Mouse (Mus musculus) forebrain, postnatal 0 days (tissue): ENCODE results near the gene D17H6S53E. TPM values are rescaled to one million over a fixed set of nuclear protein-coding genes. Genes with fewer than 3 reads are reported as not detected.

ENCODE experiments used
- ATAC-seq: fragments of 200-750 bp; cut with Nextera tagmentation; 2 replicates; pipeline ENCODE4 v1.8.0; 2017; ENCODE audit warnings: mild to moderate bottlenecking, moderate library complexity
- DNase-seq: peaks from one replicate; pipeline ENCODE4 v3.0.0-alpha.2; 2015
- H3K27ac ChIP-seq: fragments of 300-500 bp; sonication (generic); 2 replicates; pipeline ENCODE4 v1.5.1; 2014; ENCODE audit warnings: low read depth, mild to moderate bottlenecking, antibody characterized with exemption, low read length, moderate library complexity, mixed read lengths
- H3K27me3 ChIP-seq: fragments of 300-500 bp; sonication (generic); 2 replicates; pipeline ENCODE4 v1.6.1; 2014; ENCODE audit warnings: mild to moderate bottlenecking, low read length, mixed read lengths; ENCODE audit not compliant: insufficient read depth
- H3K36me3 ChIP-seq: fragments of 300-500 bp; sonication (generic); 2 replicates; pipeline ENCODE4 v1.6.1; 2014; ENCODE audit warnings: mild to moderate bottlenecking, moderate library complexity; ENCODE audit not compliant: insufficient read depth
- H3K4me1 ChIP-seq: fragments of 300-500 bp; sonication (generic); 2 replicates; pipeline ENCODE4 v1.6.1; 2014; ENCODE audit warnings: antibody characterized with exemption; ENCODE audit not compliant: insufficient read depth
- H3K4me2 ChIP-seq: fragments of 300-500 bp; sonication (generic); 2 replicates; pipeline ENCODE4 v1.6.1; 2014; ENCODE audit warnings: low read depth, mild to moderate bottlenecking, moderate library complexity
- H3K4me3 ChIP-seq: fragments of 300-500 bp; sonication (generic); 2 replicates; pipeline ENCODE4 v1.5.1; 2014; ENCODE audit warnings: low read depth, low read length, mixed read lengths
- H3K9ac ChIP-seq: fragments of 300-500 bp; sonication (generic); 2 replicates; pipeline ENCODE4 v1.6.1; 2014; ENCODE audit warnings: mild to moderate bottlenecking
- H3K9me3 ChIP-seq: fragments of 300-500 bp; sonication (generic); 2 replicates; pipeline ENCODE4 v1.6.1; 2016; ENCODE audit warnings: low read length
- CTCF ChIP-seq: sonication (generic); IDR thresholded peaks from 2 replicates; pipeline ENCODE4 v1.5.1; 2016; ENCODE audit warnings: antibody characterized with exemption, control low read depth, low read depth
- WGBS: fragments of 180-500 bp; shearing (Covaris S2); extraction: QIAGEN DNeasy Blood & Tissue Kit; methylation state at CpG from one replicate; pipeline ENCODE4 v1.1.7; 2014; 5-methylcytosine and 5-hydroxymethylcytosine counted together
- polyA plus RNA-seq: library from polyadenylated mRNA; unstranded; fragments of >200 nt; fragmentation: Nextera tagmentation; extraction: Ambion mirVana; gene quantifications from 2 replicates; pipeline ENCODE4 v1.2.1, GENCODE M21; 2015
- total RNA-seq: library from RNA; depleted of rRNA; stranded (reverse); fragments of >200 nt; gene quantifications from 2 replicates; pipeline ENCODE4 v1.2.3, GENCODE M21; 2014

The D17H6S53E gene
- total and polyA plus RNA-seq, 2 experiments from 2014 or later, result 8.0 to 15.3 TPM

- WGBS, result 88% methylated on average over 16 of the region's 16 CpGs
- no peak overlapping the region for H3K4me3 ChIP-seq
- ATAC-seq, result no peak
- no peaks in the 10 kb centered on the region for H3K9me3 ChIP-seq
- no peak for TF ChIP-seq CTCF
- H3K4me1 ChIP-seq, result 0 out of 2 replicates have a peak, but pooled peaks cover 2% of the 10 kb centered on the region
- H3K27ac ChIP-seq, result no peak overlapping the region
- H3K9ac ChIP-seq, result no peak overlapping the region
- H3K4me2 ChIP-seq, result no peak overlapping the region
- no peaks in the 10 kb centered on the region for H3K27me3 ChIP-seq
- no peak for DNase-seq
- no peaks in the 10 kb centered on the region for H3K36me3 ChIP-seq
Measured at GRCm38 (mm10) chr17:35082841-35083576, 43.2 kb upstream of the D17H6S53E start.

- no peak for ATAC-seq
- Histone ChIP-seq H3K9me3 (no peaks in the 10 kb centered on the region), H3K36me3 (no peaks in the 10 kb centered on the region), H3K27me3 (no peaks in the 10 kb centered on the region), H3K9ac (no peak overlapping the region), H3K4me3 (no peak overlapping the region), H3K4me2 (no peak overlapping the region), H3K27ac (no peak overlapping the region), H3K4me1 (no peaks in the 10 kb centered on the region)
- no peak for DNase-seq
- TF ChIP-seq CTCF, result no peak
- 82% methylated on average over 3 of the region's 3 CpGs for WGBS
Measured at GRCm38 (mm10) chr17:35083929-35084497, 42.2 kb upstream of the D17H6S53E start.

DNA sequence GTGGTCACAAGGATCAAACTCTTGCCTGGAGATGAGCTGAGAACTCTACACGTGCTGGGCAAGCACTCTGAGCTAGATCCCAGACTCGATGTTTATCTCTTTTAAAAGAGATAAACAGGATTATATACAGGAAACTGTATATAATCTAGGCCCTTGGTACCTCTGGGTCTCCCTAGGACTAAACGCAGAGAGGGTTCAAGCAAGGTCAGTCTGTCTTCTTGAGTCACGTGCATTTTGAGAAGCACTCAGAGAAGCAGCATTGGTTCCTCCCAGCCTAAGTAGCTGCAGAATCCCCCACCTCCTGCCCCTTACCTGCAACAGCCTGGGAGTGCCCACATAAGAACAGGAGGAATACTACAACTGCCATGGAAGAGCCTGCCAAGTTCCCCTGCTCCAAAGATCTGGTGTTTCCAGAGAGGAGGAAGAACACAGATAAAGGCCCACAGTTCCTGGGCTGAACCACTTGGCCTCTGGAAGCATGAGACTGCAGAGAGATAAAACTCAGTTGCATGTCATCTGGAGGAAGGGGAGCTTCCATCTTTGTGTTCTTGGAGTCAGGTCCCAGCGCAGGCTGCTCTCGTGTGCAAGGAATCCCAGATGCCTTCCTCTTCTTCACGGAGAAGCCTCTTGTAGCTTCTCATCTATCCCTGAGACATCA lies 40.8 kb upstream of the D17H6S53E start, which contains the start of gene Ly6g6f:
Gene Ly6g6f (minus strand): TSS at position 403 of the 658 bp plus-strand sequence.
- no peak within 1 kb of the TSS for H3K4me2 ChIP-seq
- H3K9ac ChIP-seq, result no peak within 1 kb of the TSS
- no peak for TF ChIP-seq CTCF
- no peaks in the 10 kb centered on the region for H3K9me3 ChIP-seq
- WGBS, result 84% methylated on average over 7 of the region's 7 CpGs
- no peaks in the 10 kb centered on the region for H3K36me3 ChIP-seq
- no peak within 1 kb of the TSS for H3K27ac ChIP-seq
- DNase-seq, result no peak
- H3K4me3 ChIP-seq, result no peak within 1 kb of the TSS
- no peaks in the 10 kb centered on the region for H3K27me3 ChIP-seq
- H3K4me1 ChIP-seq, result peaks cover 3% of the 10 kb centered on the region; the same call in 1 of the 2 replicates
- no peak for ATAC-seq

- Histone ChIP-seq H3K9ac (no peak overlapping the region), H3K4me3 (no peak overlapping the region), H3K27ac (0 out of 2 replicates have a peak overlapping the region, but pooled peaks have one; percentile 1), H3K4me1 (peaks cover 3% of the 10 kb centered on the region; the same call in 1 of the 2 replicates), H3K27me3 (no peaks in the 10 kb centered on the region), H3K9me3 (no peaks in the 10 kb centered on the region), H3K4me2 (no peak overlapping the region), H3K36me3 (peaks cover 17% of the 10 kb centered on the region)
- DNase-seq, result peak; percentile 43
- 51% methylated on average over 2 of the region's 2 CpGs for WGBS
- peak; percentile 63 for TF ChIP-seq CTCF
- no peak; the same call in 1 of the 2 replicates for ATAC-seq
Measured at GRCm38 (mm10) chr17:35088151-35088550, 38.0 kb upstream of the D17H6S53E start.

DNA sequence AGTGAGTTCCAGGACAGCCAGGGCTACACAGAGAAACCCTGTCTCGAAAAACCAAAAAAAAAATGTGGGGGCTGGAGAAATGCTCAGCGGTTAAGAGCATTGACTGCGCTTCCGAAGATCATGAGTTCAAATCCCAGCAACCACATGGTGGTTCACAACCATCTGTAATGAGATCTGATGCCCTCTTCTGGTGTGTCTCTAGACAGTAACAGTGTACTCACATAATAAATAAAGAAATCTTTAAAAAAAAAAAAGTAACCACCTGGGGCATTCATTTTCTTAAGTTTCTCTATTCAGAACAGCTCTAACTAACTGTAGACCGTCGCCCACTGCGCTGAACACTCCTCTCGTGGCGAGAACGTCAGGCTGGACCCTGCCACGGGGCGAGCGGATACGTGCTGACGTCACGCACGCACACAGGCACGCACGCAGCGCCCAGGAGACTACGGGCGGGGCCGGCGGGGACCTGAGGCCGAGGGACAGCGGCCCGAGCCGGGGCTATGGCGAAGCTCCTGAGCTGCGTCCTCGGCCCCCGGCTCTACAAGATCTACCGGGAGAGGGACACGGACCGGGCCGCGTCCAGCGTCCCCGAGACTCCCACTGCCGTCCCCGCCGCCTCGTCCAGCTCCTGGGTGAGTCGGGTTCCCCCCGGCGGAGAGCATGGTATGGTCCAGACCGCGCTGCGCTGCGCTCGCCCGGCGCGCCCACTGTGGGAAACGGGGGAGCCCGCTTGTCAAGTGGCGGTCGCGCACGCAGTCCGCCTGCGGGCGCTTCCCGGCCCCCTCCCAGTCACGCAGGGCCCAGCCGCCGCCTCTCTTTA lies 37.1 kb upstream of the D17H6S53E start, which contains the start of gene Abhd16a:
Gene Abhd16a (plus strand): TSS at position 439 of the 820 bp plus-strand sequence.
- H3K27ac ChIP-seq, result peak within 1 kb of the TSS; percentile 99
- no peaks in the 10 kb centered on the region for H3K27me3 ChIP-seq
- H3K36me3 ChIP-seq, result peaks cover 23% of the 10 kb centered on the region
- peak within 1 kb of the TSS; percentile 90 for H3K9ac ChIP-seq
- H3K4me1 ChIP-seq, result peaks cover 3% of the 10 kb centered on the region; the same call in 1 of the 2 replicates
- 4% methylated on average over 66 of the region's 67 CpGs for WGBS
- no peaks in the 10 kb centered on the region for H3K9me3 ChIP-seq
- ATAC-seq (peak; percentile 97), DNase-seq (peak; percentile 97)
- peak within 1 kb of the TSS; percentile 71 for H3K4me3 ChIP-seq
- 0 out of 2 replicates have a peak, but pooled peaks have one; percentile 6 for TF ChIP-seq CTCF
- peak within 1 kb of the TSS; percentile 61 for H3K4me2 ChIP-seq
